Mouse (Mus musculus) limb, embryonic 15.5 days (tissue): ENCODE data around the gene Lsm3. TPM values are rescaled to one million over a fixed set of nuclear protein-coding genes. Genes with fewer than 3 reads are reported as not detected.
"Not testable (repeated sequence)": the region's sequence is repeated elsewhere in the genome, so short reads cannot be mapped to it uniquely, and the experiment has no call there.

Experiments
- ATAC-seq: fragments of 200-750 bp; cut with Nextera tagmentation; 2 replicates; pipeline ENCODE4 v1.8.0; 2017; ENCODE audit warnings: low read depth, moderate TSS enrichment; ENCODE audit not compliant: insufficient number of reproducible peaks, low FRiP score, low TSS enrichment
- H3K27ac ChIP-seq: fragments of 300-500 bp; sonication (generic); 2 replicates; pipeline ENCODE4 v1.5.1; 2015; ENCODE audit warnings: moderate library complexity, mild to moderate bottlenecking, inconsistent platforms
- H3K27me3 ChIP-seq: fragments of 300-500 bp; sonication (generic); 2 replicates; pipeline ENCODE4 v1.6.1; 2015; ENCODE audit warnings: inconsistent platforms
- H3K36me3 ChIP-seq: fragments of 300-500 bp; sonication (generic); 2 replicates; pipeline ENCODE4 v1.6.1; 2015; ENCODE audit warnings: inconsistent platforms
- H3K4me1 ChIP-seq: fragments of 300-500 bp; sonication (generic); 2 replicates; pipeline ENCODE4 v1.6.1; 2015; ENCODE audit warnings: inconsistent platforms
- H3K4me2 ChIP-seq: fragments of 300-500 bp; sonication (generic); 2 replicates; pipeline ENCODE4 v1.6.1; 2015; ENCODE audit warnings: mild to moderate bottlenecking, inconsistent platforms
- H3K4me3 ChIP-seq: fragments of 300-500 bp; sonication (generic); 2 replicates; pipeline ENCODE4 v1.5.1; 2015; ENCODE audit warnings: mild to moderate bottlenecking, inconsistent platforms
- H3K9ac ChIP-seq: fragments of 300-500 bp; sonication (generic); 2 replicates; pipeline ENCODE4 v1.6.1; 2015; ENCODE audit warnings: inconsistent platforms
- H3K9me3 ChIP-seq: fragments of 300-500 bp; sonication (generic); 2 replicates; pipeline ENCODE4 v1.6.1; 2016; ENCODE audit warnings: inconsistent platforms
- WGBS: fragments of 180-500 bp; shearing (Covaris S2); methylation state at CpG from one replicate; pipeline ENCODE4 v1.1.7; 2015; 5-methylcytosine and 5-hydroxymethylcytosine counted together
- polyA plus RNA-seq: library from polyadenylated mRNA; unstranded; fragments of >200 nt; fragmentation: Nextera tagmentation; extraction: Ambion mirVana; gene quantifications from 2 replicates; pipeline ENCODE4 v1.2.1, GENCODE M21; 2015

The Lsm3 gene
- 186 and 202 TPM in 2 replicates for polyA plus RNA-seq

DNA sequence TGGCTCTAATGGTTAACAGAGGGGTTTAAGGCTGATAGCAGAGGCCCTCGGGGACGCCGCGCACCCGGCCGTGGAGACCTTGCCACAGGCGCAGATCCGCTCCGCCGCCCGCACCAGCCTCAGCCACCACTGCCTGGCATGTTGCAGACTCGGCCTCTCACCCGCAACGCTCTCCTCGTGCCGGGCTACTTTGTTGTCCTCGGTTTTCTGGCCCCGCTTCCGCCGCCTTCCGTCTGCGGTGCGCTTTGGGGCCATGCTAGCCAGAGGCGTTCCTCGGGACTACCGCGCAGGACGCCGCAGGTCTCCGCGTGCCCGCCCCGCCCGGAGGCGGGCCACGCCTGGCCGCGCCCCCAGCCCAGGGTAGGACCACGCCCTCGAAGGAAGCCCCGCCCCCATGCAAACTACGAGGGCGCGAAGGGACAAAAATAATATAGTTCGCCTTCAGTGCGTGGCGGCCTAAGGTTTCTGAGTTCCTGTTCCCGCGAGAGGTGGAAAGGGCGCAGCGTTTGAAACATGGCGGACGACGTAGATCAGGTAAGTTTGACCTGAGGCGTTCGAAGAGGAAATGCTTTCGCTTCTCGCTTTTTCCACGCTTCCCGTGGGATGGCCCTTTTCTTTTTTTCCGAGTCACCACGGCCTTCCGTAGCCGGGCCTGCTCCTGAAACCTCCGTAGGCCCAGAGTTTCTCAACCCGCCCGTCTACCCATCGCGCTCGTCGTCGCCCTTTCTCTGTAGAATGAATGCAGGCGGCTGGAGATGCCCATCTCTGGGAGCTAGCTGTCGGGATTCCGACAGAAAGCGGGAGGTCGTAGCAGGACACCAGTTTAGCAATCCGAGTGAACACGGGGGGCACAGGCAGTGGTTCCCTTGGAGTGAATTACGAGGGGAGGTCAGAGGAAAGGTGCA, at the start of gene Lsm3, which contains the start of gene Xpc:
TSS of gene Lsm3 (plus strand) at position 384 of the 905 bp plus-strand sequence.
TSS of gene Xpc (minus strand) at position 344 of the 905 bp plus-strand sequence.
- Histone ChIP-seq H3K4me2 (peak within 1 kb of the TSS; percentile 74), H3K4me1 (peaks cover 17% of the 10 kb centered on the region), H3K27me3 (no peaks in the 10 kb centered on the region), H3K9me3 (no peaks in the 10 kb centered on the region), H3K36me3 (peaks cover 32% of the 10 kb centered on the region), H3K27ac (peak within 1 kb of the TSS; percentile 61), H3K4me3 (peak within 1 kb of the TSS; percentile 87), H3K9ac (peak within 1 kb of the TSS; percentile 89)
- WGBS, result under 1% methylated on average over 79 of the region's 80 CpGs
- peak; percentile 98 for ATAC-seq

DNA sequence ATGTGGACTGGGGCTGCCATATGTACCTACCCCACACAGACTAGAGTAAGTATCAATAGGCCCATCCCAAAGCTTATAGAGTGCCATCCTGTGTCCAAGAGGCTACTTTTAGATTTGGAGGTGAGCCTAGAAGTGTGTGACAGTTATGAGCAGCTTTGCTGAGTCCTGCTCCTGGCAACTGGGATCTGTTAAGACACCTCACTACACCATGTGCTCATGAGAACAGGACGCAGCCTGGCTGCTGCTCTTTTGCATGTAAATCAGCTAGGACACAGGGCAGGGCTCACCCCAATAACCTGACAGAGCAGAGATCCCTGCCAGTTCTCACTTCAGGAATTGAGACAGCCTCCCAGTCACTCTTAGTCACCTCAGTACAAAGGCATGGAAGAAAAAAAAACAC, 48.6 kb upstream of the Lsm3 start:
- H3K4me1 ChIP-seq, result peaks cover 6% of the 10 kb centered on the region
- H3K36me3 ChIP-seq, result peaks cover 80% of the 10 kb centered on the region
- H3K27ac ChIP-seq, result no peak overlapping the region
- WGBS, result 82% methylated on average over 1 of the region's 1 CpGs
- H3K4me2 ChIP-seq, result no peak overlapping the region
- no peaks in the 10 kb centered on the region for H3K9me3 ChIP-seq
- no peak overlapping the region for H3K4me3 ChIP-seq
- H3K27me3 ChIP-seq, result no peaks in the 10 kb centered on the region
- no peak overlapping the region for H3K9ac ChIP-seq
- ATAC-seq, result no peak

DNA sequence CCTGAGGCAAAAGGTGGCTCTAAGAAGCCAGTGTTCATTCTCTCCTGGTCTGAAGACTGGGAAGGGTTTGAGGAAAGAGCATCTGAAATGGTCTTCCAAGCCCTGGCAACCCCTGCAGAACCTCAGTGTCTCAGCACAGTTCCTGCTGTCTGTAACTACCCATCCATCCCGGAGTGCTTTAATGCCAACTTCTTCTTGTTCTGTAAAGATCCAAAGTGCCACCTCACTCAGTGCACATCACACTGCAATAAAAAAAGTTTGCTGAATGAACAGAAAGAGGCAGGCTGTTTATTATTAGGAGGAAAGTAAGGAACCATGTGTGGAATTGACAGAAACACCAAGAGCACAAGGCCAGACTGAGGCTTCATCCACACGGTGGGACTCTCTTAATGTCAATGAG, 45.0 kb upstream of the Lsm3 start:
- Histone ChIP-seq H3K4me1 (peaks cover 21% of the 10 kb centered on the region), H3K27ac (no peak overlapping the region), H3K9me3 (no peaks in the 10 kb centered on the region), H3K4me3 (no peak overlapping the region), H3K4me2 (no peak overlapping the region), H3K36me3 (peaks cover 50% of the 10 kb centered on the region), H3K27me3 (no peaks in the 10 kb centered on the region), H3K9ac (no peak overlapping the region)
- no peak for ATAC-seq
- 79% methylated on average over 2 of the region's 2 CpGs for WGBS

DNA sequence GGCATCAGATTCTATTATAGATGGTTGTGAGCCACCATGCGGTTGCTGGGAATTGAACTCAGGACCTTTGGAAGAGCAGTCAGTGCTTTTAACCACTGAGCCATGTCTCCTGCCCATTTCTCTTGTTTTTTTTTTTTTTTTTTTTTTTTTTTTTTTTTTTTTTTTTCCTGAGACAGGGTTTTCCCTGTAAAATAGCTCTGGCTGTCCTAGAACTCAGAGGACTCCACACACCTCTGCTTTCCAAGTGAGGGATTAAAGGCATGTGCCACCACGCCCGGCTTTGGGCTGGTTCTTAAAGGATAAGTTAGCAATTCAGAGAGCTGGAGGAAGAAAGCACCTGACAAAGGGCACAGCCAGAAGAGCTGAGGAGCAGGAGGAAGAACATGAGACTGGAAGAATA, 44.3 kb upstream of the Lsm3 start:
- not testable (repeated sequence) for H3K4me3 ChIP-seq, ATAC-seq, H3K9ac ChIP-seq, H3K27me3 ChIP-seq, H3K27ac ChIP-seq, H3K9me3 ChIP-seq
- peaks cover 21% of the 10 kb centered on the region for H3K4me1 ChIP-seq
- 0 out of 2 replicates have a peak overlapping the region, but pooled peaks have one; percentile 76 for H3K4me2 ChIP-seq
- WGBS, result 92% methylated on average over 3 of the region's 3 CpGs
- peaks cover 46% of the 10 kb centered on the region for H3K36me3 ChIP-seq

DNA sequence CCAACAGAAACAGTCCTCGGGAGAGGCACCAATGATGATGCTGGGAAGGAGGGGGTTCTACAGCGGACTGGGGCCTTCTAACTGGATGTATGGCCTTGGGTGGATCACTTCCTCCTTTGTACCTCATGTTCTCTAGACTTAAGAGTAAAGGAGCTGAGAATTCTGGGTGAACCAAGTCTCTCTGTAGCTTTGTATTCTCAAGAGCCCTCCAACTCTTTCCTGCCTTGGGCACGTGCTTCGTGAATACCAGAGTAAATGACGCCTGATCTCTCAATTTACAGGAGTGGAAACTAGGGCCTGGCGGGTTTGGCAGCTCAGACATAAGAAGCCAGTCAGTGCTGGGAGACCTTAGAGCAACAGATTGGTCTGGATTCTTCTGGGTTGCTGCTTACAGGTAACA, 43.4 kb upstream of the Lsm3 start:
- peak overlapping the region; percentile 76 for H3K9ac ChIP-seq
- peak overlapping the region; percentile 79 for H3K4me3 ChIP-seq
- H3K4me2 ChIP-seq, result peak overlapping the region; percentile 76
- ATAC-seq, result no peak
- peaks cover 21% of the 10 kb centered on the region for H3K4me1 ChIP-seq
- H3K27me3 ChIP-seq, result no peaks in the 10 kb centered on the region
- H3K36me3 ChIP-seq, result peaks cover 46% of the 10 kb centered on the region
- 24% methylated on average over 6 of the region's 6 CpGs for WGBS
- H3K27ac ChIP-seq, result peak overlapping the region; percentile 88
- H3K9me3 ChIP-seq, result no peaks in the 10 kb centered on the region

DNA sequence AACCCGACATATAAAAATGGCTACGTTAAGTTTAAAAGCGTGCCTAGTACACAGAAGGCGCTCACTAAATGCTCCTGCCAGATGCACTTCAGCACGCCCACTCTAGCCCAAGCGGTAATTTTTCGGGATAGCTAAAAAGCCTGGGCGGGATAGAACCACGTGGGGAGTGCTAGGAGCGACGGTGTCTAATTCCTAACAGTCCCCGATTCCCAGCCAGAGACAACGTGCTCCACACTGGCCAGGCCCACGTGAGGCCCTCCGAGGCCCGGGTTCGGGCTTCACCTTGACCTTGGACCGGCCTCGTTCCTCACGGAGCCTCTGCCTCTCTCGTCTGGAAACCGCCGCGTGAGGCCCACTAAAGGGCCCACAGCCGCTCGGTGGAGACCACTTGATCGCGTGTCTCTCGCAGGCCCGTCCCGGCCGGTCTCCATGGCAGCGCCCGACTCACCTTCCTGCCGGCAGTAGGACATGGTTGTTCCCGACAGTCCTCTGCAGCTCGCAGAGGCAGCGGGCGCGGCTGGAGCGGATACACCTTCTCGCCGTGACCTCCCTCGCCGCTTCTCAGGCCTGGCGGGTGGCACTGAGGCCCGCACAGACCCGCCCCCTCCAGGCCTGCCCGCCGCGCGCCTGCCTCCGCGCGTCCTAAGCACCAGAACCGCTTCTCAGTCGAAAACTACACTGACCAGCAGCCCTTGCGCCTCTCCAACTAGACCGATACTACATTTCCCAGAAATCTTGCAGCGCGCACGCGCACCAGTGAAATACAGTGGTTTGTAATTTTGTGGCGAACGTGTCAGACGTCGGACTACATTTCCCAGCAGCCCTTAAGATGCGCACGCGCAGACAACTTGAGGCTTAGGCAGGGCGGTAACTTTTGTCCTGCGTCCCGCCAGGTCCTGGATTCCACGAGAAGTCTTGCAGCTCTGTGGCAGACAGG, 42.6 kb upstream of the Lsm3 start, which contains the start of the genes Chchd4 and Tmem43:
TSS of gene Chchd4 (minus strand) at position 679 of the 937 bp plus-strand sequence.
TSS of gene Tmem43 (plus strand) at position 836 of the 937 bp plus-strand sequence.
- Histone ChIP-seq H3K9me3 (no peaks in the 10 kb centered on the region), H3K4me1 (peaks cover 21% of the 10 kb centered on the region), H3K4me2 (peak within 1 kb of the TSS; percentile 76), H3K36me3 (peaks cover 46% of the 10 kb centered on the region), H3K27ac (peak within 1 kb of the TSS; percentile 88), H3K9ac (peak within 1 kb of the TSS; percentile 76), H3K27me3 (no peaks in the 10 kb centered on the region), H3K4me3 (peak within 1 kb of the TSS; percentile 79)
- WGBS, result under 1% methylated on average over 74 of the region's 74 CpGs
- peak; percentile 96 for ATAC-seq

DNA sequence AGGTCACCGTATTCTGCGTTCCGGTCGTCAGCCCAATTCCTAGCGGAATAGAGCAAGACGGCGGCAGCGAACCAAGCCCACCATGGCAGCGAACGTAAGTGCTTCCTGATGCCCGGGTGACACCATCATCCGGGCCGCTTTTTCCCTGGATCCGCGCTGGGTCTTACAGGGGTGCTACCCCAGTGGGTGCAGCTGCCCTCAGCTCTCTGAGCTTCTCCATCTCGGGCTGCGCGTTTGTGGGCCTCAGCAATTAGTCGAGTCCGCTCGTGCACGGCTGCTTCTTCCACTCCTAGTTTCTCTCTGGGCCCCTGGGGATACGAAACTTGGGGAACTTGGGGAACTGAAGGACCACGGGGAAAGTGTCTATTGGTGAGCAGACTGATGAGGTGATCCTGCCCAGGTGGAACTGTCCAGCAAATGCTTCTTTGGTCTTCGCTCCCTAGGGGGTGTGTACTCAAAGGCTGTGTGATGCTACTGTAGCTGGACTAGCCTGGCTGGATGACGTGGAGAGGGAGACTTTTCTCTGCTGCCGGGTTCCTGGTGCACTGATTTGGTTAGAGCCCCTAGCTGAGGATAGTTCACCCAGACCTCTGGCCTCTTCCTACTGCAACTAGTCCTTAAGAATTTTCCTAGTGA, 41.8 kb upstream of the Lsm3 start:
- Histone ChIP-seq H3K4me1 (peaks cover 21% of the 10 kb centered on the region), H3K27me3 (no peaks in the 10 kb centered on the region), H3K9me3 (no peaks in the 10 kb centered on the region), H3K4me2 (peak overlapping the region; percentile 76), H3K9ac (peak overlapping the region; percentile 75), H3K27ac (peak overlapping the region; percentile 76), H3K4me3 (peak overlapping the region; percentile 79), H3K36me3 (peaks cover 46% of the 10 kb centered on the region)
- WGBS, result under 1% methylated on average over 27 of the region's 27 CpGs
- ATAC-seq, result peak; percentile 24

- no peak for ATAC-seq
- H3K4me1 ChIP-seq, result peaks cover 21% of the 10 kb centered on the region
- peaks cover 46% of the 10 kb centered on the region for H3K36me3 ChIP-seq
- H3K9ac ChIP-seq, result peak overlapping the region; percentile 75
- 46% methylated on average over 9 of the region's 9 CpGs for WGBS
- H3K4me3 ChIP-seq, result peak overlapping the region; percentile 79
- peak overlapping the region; percentile 76; the same call in 1 of the 2 replicates for H3K27ac ChIP-seq
- peak overlapping the region; percentile 76 for H3K4me2 ChIP-seq
- no peaks in the 10 kb centered on the region for H3K9me3 ChIP-seq
- no peaks in the 10 kb centered on the region for H3K27me3 ChIP-seq
Observed at GRCm38 (mm10) chr6:91474441-91475190, 41.1 kb upstream of the Lsm3 start.

GRCm38 (mm10) chr6:91476541-91476940, 39.2 kb upstream of the Lsm3 start:
- Histone ChIP-seq H3K36me3 (peaks cover 54% of the 10 kb centered on the region), H3K9me3 (no peaks in the 10 kb centered on the region), H3K4me3 (no peak overlapping the region)

DNA sequence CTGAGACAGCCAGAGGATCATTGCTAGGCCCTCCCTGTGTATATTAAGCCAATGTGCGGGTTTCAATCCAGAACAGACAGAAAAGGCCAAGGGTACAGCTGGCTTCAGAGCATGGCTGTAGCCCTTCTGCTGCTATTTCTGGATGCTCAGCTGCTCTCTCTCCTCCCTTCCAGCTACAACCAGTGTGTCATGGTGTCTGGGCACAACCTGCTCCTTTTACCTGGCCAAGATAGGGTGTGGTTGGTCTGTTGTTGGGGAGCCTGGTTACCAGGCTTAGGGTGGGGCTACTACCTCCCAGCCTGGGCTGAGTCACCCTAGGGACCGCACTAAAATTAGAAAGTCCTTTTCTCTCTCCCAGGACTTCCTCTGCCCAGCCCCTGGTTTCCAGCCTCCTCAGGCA, 32.4 kb upstream of the Lsm3 start:
- H3K36me3 ChIP-seq, result peaks cover 99% of the 10 kb centered on the region

More at GRCm38 (mm10) chr6:91476541-91476940, 39.2 kb upstream of the Lsm3 start:
- H3K27ac ChIP-seq, result no peak overlapping the region
- no peak for ATAC-seq
- H3K27me3 ChIP-seq, result no peaks in the 10 kb centered on the region
- H3K9ac ChIP-seq, result no peak overlapping the region
- H3K4me2 ChIP-seq, result no peak overlapping the region
- WGBS, result 91% methylated on average over 2 of the region's 2 CpGs
- H3K4me1 ChIP-seq, result peaks cover 20% of the 10 kb centered on the region

More for the DNA sequence above, 32.4 kb upstream of the Lsm3 start:
- Histone ChIP-seq H3K4me1 (no peaks in the 10 kb centered on the region), H3K27me3 (no peaks in the 10 kb centered on the region), H3K9ac (no peak overlapping the region), H3K9me3 (no peaks in the 10 kb centered on the region), H3K4me2 (no peak overlapping the region), H3K4me3 (no peak overlapping the region), H3K27ac (no peak overlapping the region)
- no peak for ATAC-seq
- 88% methylated on average over 2 of the region's 2 CpGs for WGBS
